Mouse (Mus musculus) liver, embryonic 14 days (tissue): Measurements from ENCODE around the gene Efcab12. TPM values are rescaled to one million over a fixed set of nuclear protein-coding genes. Genes with fewer than 3 reads are reported as not detected.

Experiments used
- polyA plus RNA-seq: library from polyadenylated mRNA; depleted of rRNA; stranded (reverse); fragments of >200 nt; gene quantifications from 2 replicates; pipeline ENCODE4 v1.2.3, GENCODE M21; 2012; rRNA removed

Efcab12 gene
- 0.05 and 0.08 TPM in 2 replicates for polyA plus RNA-seq

GRCm38 (mm10) chr6:115838161-115838597, at the start of gene Efcab12:
Efcab12 (minus strand) TSS chr6:115838412.

GRCm38 (mm10) chr6:115853091-115853813, 15.0 kb upstream of the Efcab12 start, which contains the start of the genes Mbd4 and Ift122:
Mbd4 (minus strand) TSS chr6:115853371.
Ift122 (plus strand) TSS chr6:115853470.

GRCm38 (mm10) chr6:115808488-115809231, 29.6 kb downstream of the Efcab12 start, which contains the start of gene Rpl32:
Rpl32 (minus strand) TSS chr6:115808747.

GRCm38 (mm10) chr6:115774501-115774921, 63.7 kb downstream of the Efcab12 start, which contains the start of gene Cand2:
Cand2 (plus strand) TSS chr6:115774538.

GRCm38 (mm10) chr6:115761995-115762756, 76.0 kb downstream of the Efcab12 start, which contains the start of gene Tmem40:
Tmem40 (minus strand) TSS chr6:115762410.

Other genes starting within 250 kb of the Efcab12 start
- gene Mkrn2os, start 245.8 kb downstream of the Efcab12 start, polyA plus RNA-seq: 5.5 and 5.6 TPM in 2 replicates
- gene Mkrn2, start 236.5 kb downstream of the Efcab12 start, polyA plus RNA-seq: 7.1 and 7.4 TPM in 2 replicates
- gene Raf1, start 161.8 kb downstream of the Efcab12 start, polyA plus RNA-seq: 40.0 and 45.1 TPM in 2 replicates
- gene Tmem40, start 76.0 kb downstream of the Efcab12 start, polyA plus RNA-seq: 18.6 and 18.9 TPM in 2 replicates
- gene Cand2, start 63.9 kb downstream of the Efcab12 start, polyA plus RNA-seq: 2.2 and 2.5 TPM in 2 replicates
- gene Rpl32, start 29.7 kb downstream of the Efcab12 start, polyA plus RNA-seq: 2,015 and 2,031 TPM in 2 replicates
- gene Mbd4, start 15.0 kb upstream of the Efcab12 start, polyA plus RNA-seq: 6.8 and 7.6 TPM in 2 replicates
- 1.5 and 1.6 TPM in 2 replicates for gene Ift122, start 15.1 kb upstream of the Efcab12 start, polyA plus RNA-seq
- gene Rho, start 93.3 kb upstream of the Efcab12 start, polyA plus RNA-seq: 0.02 and 0.10 TPM in 2 replicates
- not detected in 2 replicates for gene H1foo, start 106.5 kb upstream of the Efcab12 start, polyA plus RNA-seq
- gene Plxnd1, start 156.6 kb upstream of the Efcab12 start, polyA plus RNA-seq: 12.7 and 13.5 TPM in 2 replicates